Mouse (Mus musculus) layer of hippocampus, adult 18-20 months (tissue): ENCODE results near the gene Map3k11. TPM values are rescaled to one million over a fixed set of nuclear protein-coding genes. Genes with fewer than 3 reads are reported as not detected.

ENCODE experiments used
- DNase-seq, 2 experiments: peaks; one replicate each; pipeline ENCODE4 v3.0.0; 2022; ENCODE audit warnings: low spot score in 2 of 2
- long read RNA-seq: library from polyadenylated mRNA; stranded (forward); transcript quantifications from one replicate; pipeline ENCODE4 v2.0.0, GENCODE M21; 2021
- total RNA-seq, 2 experiments: library from RNA; stranded (reverse); gene quantifications; 2 replicates each; pipeline ENCODE4 v1.2.3; 2021

Gene Map3k11
- 10 to 100 TPM; 17.6 to 18.1 TPM for total RNA-seq
- long read RNA-seq, partial matches to known transcripts: 42 of 47 reads
- long read RNA-seq, other reads (novel, unspliced or antisense): 4 of 47 reads

- peak; percentile 98 to 99 for DNase-seq
Measured at GRCm38 (mm10) chr19:5688200-5689087, at the start of gene Map3k11, which contains the start of gene Pcnx3. Gene Map3k11, plus strand, starts transcription at chr19:5688742. Gene Pcnx3, minus strand, starts transcription at chr19:5688908.

- DNase-seq: no peak
Measured at GRCm38 (mm10) chr19:5640339-5640738, 48.2 kb upstream of the Map3k11 start.

- no peak for DNase-seq
Measured at GRCm38 (mm10) chr19:5641021-5641420, 47.5 kb upstream of the Map3k11 start.

GRCm38 (mm10) chr19:5641641-5642040, 46.9 kb upstream of the Map3k11 start:
- DNase-seq: no peak

- no peak for DNase-seq
Measured at GRCm38 (mm10) chr19:5645280-5645679, 43.3 kb upstream of the Map3k11 start.

- no peak for DNase-seq
Measured at GRCm38 (mm10) chr19:5646731-5647330, 41.7 kb upstream of the Map3k11 start.

GRCm38 (mm10) chr19:5647791-5648190, 40.8 kb upstream of the Map3k11 start:
- no peak for DNase-seq

GRCm38 (mm10) chr19:5648401-5649297, 39.9 kb upstream of the Map3k11 start:
- DNase-seq: peak; percentile 77 to 83

GRCm38 (mm10) chr19:5649298-5649741, 39.2 kb upstream of the Map3k11 start:
- no peak for DNase-seq

GRCm38 (mm10) chr19:5651502-5652274, 36.9 kb upstream of the Map3k11 start:
- DNase-seq: no peak

GRCm38 (mm10) chr19:5652570-5652969, 36.0 kb upstream of the Map3k11 start:
- no peak for DNase-seq

GRCm38 (mm10) chr19:5653969-5654719, 34.4 kb upstream of the Map3k11 start:
- no peak for DNase-seq

GRCm38 (mm10) chr19:5654720-5655298, 33.7 kb upstream of the Map3k11 start:
- DNase-seq: no peak

- no peak for DNase-seq
Measured at GRCm38 (mm10) chr19:5660942-5661751, 27.4 kb upstream of the Map3k11 start.

- DNase-seq: no peak
Measured at GRCm38 (mm10) chr19:5662310-5662709, 26.2 kb upstream of the Map3k11 start.

GRCm38 (mm10) chr19:5662981-5663913, 25.3 kb upstream of the Map3k11 start, which contains the start of gene Sipa1:
Gene Sipa1, minus strand, starts transcription at chr19:5663707.
- DNase-seq: peak; percentile 58 to 65

GRCm38 (mm10) chr19:5664669-5665257, 23.8 kb upstream of the Map3k11 start:
- DNase-seq: no peak
